Mouse (Mus musculus) C2C12 (cell line): ENCODE results near the gene Polh.

Source experiments
- CTCF ChIP-seq: IDR thresholded peaks from one replicate; pipeline ENCODE4 v1.5.1; 2011; ENCODE audit not compliant: control insufficient read depth, insufficient read depth, insufficient read length
- MAX ChIP-seq: IDR thresholded peaks from one replicate; pipeline ENCODE4 v1.6.1; 2011; ENCODE audit warnings: mild to moderate bottlenecking, control low read depth
- MYOD1 ChIP-seq: IDR thresholded peaks from one replicate; pipeline ENCODE4 v1.6.1; 2011; ENCODE audit warnings: low read depth; ENCODE audit not compliant: control insufficient read depth, insufficient read length

DNA sequence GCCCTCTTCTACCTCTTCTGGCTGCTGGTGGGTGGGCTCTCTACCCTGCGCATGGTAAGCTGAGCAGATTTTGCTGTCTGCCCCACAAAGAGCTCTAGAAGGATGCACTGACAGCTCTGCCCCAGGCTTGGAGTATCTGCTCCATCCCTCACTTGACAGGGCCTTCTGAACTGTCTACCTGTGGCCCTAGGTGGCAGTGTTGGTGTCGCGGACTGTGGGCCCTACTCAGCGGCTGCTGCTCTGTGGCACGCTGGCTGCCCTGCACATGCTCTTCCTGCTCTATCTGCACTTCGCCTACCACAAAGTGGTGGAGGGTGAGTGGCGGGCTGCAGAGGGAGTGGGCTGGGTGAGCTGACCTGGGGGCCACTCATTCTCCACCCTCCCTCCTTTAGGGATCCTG, 48.7 kb upstream of the Polh start:
- no peak for TF ChIP-seq CTCF
- TF ChIP-seq MYOD1 = no peak
- TF ChIP-seq MAX = no peak
